Mouse (Mus musculus) gastrocnemius, postnatal 36 days (tissue): ENCODE results near the gene Blnk. TPM values are rescaled to one million over a fixed set of nuclear protein-coding genes. Genes with fewer than 3 reads are reported as not detected.

ENCODE experiments used
- DNase-seq, 2 experiments: peaks; one replicate each; pipeline ENCODE4 v3.0.0; 2022
- intact Hi-C: fragments of 180-260 bp; cut with DNase I; formaldehyde crosslinking; loops from one replicate; pipeline ENCODE4 v1.15.1; 2025
- total RNA-seq, 2 experiments: library from RNA; stranded (reverse); gene quantifications; 2 replicates each; pipeline ENCODE4 v1.2.3; 2021

The Blnk gene
- total RNA-seq, 2 experiments from 2014 or later: 1.4 to 1.5 TPM

DNA sequence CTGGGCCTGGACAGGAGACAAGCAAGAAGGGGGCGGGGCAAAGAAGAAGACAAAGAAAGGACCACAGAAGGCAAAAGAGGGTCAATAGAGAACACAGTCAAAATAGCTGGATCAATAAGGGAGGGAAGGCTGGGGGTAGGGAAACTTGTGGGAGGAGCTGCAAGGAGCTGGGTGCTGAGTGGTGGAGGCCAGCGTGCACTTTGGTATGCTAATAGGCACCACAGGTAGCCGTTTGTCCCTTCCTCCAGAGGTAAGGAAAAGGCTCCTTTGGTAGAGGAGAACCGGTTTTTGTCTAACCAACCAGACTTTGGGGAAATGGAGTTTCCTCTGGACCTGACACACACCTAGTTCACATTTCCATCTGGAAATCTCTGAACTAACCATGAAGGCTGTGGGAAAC is 12.3 kb upstream of the Blnk start:
- intact Hi-C loops: no loop called here
- no peak for DNase-seq

DNA sequence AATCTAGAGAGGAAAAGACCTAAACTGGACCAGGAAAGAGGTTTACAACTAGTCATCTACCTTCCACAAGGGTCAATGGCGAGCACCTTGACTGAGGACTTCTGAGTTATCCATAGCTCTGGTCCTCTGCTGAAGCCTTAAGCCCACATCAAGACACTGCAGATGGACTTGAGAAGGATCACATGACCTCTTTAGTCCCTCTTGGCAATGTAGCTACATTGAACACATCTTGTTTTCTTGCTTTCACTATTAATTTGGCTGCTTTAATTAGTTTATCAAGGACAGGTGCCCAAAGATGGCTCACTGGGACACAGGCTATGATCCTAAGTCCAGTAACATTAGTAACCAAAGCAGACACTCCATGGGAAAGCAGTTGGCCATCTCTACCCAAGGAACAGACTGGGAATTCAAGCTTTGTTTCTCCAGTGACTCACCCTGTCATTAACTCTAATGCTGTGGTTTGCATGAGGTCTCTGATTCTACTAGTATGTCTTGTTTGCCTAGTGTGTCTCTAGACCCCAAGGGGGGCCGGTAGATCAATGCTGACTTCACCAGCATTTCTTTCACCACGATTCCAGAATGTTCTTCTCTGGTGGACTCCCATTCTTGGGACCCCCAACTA is 9.5 kb upstream of the Blnk start:
- DNase-seq: no peak
- intact Hi-C loops: no loop called here

DNA sequence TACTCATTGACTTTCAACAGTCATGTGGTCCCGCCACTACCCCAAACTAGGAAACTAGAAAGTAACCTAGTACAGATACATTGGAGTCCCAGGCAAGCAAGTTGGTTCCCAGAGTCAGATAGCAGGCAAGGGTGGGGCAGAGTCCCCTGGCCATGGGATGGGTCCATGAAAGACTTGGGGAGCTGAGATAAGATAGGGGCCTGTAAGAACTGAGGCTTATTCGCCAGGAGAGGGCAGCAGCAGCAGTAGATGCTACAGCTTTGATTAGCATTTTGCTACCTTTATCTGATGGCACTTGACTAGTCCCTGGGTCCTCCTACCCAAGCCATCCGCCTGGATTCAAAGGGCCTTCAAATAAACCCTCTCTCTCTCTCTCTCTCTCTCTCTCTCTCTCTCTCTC is 5.2 kb upstream of the Blnk start:
- no peak for DNase-seq
- intact Hi-C loops: no loop called here

DNA sequence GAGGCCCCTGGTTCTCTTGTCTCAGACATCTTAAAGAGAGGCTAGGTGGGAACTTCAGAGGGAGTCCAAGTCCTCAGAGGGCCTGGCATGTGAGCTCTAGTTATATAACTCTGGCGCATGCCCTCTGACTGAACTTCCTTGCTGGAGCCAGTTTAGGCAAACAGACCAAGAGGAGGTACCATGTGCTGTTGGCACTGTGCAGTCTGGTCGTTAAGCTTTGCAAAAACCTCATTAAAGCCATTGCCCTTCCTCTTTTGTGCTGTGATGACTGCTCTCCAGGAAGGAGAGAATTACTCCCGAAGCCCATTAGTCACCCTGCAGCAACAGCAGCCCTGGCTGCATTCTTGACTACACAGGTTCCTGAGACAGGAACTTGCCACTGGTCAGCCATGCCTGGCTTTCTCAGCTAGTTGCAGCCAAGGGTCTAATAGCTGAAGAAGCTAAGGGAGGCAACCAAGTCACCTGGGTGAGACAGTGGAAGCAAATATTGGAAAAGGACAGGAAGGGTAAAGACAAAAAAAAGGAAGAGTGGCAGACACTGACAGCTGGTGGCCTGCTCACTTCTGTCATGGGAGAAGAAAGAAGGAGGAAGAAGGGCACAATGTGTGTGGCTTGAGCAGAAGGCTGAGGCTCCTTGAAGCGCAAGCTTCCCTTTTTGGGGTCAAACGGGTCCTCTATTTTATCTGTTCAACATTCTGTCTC is 4.3 kb upstream of the Blnk start:
- intact Hi-C loops: no loop called here
- no peak for DNase-seq

DNA sequence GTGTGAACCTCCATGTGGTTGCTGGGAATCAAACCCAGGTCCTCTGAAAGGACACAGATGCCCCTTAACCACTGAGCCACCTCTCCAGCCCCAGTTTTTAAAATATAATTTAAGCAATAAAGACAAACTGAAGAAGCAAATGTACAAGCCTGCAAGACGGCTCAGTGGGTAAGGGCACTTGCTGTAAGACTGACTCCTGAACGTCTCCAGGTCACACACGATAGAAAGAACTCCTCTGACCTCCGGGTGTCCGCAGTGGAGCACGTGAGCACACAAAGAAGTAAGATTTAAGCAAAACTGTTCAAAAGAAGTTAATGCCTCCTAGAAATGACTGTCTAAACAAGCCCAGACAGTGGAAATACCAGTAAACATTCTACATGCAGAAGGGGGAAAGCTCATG is 2.4 kb upstream of the Blnk start:
- no peak for DNase-seq
- intact Hi-C loops: no loop called here

DNA sequence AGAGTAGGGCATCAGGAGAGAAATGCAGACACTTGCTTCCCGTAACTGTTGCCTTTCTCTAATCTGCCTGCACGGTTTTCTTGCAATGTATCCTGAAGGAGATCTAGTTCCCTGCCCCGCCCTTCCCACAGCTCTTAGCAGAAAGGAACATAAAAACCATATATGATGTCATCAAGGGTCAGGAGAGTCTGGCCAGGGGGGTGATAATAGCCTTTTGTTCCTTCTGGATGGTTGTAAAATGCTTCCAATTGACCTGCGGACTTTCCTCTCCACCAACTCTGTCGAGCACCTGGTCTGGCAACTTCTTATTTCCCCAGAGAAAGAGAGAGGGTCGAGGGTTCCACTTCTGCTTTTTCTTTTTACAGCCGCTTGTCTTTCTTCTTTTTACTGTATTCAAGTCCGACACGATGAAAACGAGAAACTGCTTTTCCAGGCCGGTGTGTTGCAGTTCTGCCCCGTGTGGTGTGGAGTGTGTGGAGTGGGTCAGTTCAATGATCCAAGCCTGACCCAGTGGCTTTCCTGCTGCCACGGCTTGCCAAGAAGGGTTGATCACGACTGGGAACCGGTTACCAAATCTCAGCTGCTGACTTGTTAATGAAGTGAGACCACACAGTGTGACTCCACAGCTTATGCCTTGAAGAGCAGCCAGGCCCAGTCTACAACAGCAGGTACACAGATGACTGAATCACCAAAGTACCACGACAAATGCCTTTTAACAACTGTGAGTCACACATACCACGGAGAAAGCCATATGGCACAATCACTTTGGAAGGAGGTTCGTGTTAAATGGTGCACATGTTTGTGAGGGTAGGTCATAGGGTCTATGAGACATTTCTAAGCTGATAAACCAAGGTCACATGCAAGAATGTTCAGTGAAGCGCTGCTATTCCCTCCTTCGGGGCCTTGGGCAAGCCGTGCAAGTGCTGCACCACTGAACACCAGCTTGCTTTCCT is 1.4 kb upstream of the Blnk start:
- no peak for DNase-seq
- intact Hi-C loops: no loop called here

DNA sequence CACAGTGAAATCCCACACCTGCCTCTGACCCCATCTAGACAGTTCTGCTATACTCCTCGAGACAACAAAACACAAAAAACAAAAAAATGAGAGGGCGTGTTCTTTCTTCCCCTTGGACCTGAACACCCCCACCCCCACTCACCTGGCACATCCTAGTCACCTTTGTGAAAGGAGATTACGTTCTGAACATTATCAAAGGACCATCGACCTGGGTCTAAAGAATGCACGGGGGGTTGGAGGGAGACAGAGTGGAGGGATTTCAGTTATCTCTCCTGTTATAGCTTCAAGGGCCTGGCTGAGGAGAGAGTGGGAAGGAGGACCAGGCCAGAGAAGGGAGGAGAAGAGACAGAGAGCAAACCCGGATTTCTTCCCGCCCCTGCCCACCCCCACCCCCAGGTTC is 576 bp upstream of the Blnk start:
- DNase-seq: no peak
- intact Hi-C loops: no loop called here

DNA sequence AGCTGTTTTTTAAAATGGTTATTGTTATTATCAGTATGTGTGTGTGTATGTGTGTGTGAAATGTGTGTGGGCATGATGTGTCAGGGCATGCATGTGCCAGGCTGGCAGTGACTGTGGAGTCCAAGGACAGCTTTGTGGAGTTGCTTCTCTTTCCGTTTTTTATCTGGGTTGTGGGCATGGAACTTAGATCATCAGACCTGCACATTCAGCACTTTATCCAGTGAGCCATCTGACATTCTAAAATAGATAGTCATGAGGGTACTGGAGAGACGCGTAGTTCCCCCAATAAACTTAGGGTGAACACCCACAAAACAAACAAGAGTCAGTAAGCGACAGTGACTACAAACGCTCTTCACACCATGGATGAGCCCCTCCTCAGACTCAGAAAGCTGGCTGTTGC is 979 bp downstream of the Blnk start:
- no peak for DNase-seq
- intact Hi-C loops: no loop called here

DNA sequence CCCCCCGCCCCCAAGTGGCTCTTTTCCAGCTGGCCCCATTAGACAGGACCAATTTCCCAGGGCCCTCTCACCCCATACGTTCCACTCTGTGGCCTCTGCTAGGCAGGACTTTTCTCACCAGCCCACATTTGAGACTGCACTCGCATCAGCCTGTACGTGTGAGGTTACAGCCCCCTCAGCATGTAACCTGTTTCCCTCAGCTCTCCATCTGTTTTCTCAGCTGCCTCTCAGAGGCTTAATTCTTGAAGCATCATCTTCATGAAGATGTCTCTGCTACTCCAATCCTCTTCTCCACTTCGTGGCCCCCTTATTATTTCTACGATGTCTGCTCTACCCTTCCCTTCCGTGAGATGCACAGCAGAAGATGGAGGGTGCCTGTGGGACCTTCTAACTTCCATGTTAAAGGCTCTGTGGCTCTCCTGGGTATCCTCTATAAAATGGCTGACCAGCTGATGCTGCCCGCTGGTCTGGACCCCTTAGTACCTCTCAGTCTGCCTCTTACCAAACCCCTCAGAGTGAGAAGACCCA is 1.8 kb downstream of the Blnk start:
- DNase-seq: no peak
- intact Hi-C loops: no loop called here

DNA sequence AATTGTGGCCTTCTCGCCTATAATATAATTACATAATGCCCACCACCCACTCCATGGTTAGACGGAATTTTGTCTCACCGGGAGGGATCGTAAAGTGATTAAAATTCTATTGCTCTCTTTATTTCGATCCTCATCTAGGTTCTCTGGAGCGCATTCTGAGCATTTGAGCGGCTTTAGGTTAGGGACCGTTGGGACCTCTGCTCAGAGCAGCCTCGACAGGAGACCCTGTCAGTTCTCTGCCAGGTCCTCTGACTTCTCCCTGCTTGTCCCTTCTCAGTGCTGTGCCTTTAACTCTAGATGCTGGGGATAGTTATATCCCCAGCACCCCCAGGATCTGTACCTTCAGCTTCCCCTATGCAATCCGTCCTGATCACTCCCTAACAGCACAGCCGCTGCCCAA is 2.2 kb downstream of the Blnk start:
- DNase-seq: no peak
- intact Hi-C loops: no loop called here

DNA sequence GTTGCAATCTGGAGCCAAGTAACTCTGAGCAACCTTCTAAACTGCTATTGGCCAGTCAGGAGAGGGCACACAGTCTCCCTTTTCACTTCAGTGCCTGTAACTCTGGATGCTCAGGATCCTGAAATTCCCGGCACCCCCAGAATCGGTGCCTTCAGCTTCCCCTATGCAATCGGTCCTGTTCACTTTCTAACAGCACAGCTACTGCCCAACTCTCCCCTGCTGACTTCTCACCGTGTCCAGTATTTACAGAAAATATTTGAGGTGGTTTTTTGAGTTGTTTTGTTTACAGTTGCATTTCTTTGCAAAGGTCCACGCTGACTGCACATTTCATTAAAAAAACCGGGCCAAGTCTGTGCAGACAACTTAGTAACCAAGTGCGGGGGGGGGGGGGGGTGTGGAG is 2.7 kb downstream of the Blnk start:
- intact Hi-C loops: no loop called here
- DNase-seq: no peak

DNA sequence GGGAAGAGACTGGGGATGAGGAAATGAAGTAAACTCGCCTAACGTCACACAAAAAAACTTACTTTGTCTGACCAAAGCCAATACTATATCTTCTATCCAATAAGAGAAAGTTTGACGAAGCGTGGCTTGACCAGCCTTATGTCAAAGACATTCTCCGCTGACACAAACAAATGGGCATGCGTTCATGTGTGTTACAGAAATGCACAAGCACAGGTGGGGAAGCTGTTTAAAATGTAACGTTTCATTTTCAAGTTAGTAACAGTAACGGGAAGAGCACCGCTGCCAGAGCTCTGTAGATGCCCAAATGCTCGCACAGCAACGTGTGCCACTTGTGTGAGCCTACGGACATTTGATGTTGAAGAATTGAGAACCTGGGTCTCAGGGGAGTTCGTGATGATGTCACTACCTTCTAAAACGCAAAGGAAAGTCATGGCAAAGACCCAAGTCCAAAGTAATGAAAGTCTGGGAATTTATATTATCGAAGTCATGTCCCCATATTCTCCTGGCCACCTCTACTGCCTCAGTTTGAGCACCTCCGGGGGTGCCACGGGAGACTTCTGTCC is 3.5 kb downstream of the Blnk start:
- intact Hi-C loops: no loop called here
- no peak for DNase-seq

DNA sequence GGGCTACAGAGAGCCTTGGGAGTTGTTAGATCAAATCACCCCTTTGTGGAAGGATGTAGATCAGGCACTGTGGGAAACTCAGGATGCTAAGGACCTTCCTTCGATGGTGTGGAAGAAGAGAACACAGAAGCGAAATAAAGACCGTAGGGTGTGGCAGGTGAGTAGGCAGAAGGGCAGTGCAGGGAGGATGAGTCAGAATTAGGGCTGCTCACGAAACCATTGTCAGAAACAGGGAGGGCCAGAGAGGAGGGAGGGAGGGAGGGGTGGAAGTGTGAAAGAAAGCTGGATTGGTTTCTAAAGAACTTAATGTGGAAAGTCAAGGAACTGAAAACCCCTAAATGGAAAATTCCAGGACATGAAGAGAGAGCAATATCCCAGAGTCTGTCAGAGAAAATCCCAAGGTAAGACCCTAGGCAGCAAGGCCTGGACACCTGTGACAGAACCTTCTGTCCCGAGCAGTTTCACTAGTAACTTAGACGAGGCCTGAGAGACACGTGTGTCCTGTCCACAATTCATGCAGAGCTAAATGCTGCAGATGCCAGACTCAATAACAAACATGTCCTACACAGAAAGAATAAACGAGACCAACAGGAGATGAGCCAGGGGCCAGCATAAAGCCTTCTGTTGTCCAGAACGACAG is 4.3 kb downstream of the Blnk start:
- no peak for DNase-seq
- intact Hi-C loops: no loop called here

DNA sequence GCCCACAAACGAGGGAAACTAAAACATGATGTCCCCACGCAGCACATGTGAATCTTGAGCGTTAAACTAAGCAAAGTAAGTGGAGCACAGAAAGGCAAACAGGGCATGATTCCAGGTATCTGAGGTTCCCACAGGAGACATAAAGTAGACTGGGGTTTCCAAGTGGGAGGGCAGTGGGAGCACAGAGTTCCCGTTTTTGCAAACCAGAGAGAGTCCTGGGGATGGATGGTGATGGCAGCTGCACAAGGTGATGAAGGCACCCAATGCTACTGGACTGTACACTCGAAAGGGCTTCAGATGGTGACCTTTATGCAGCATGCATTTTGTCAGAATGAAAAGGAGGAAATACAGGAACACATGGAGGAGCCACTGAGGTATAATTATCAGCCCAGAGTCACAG is 5.5 kb downstream of the Blnk start:
- DNase-seq: no peak
- intact Hi-C loops: no loop called here

DNA sequence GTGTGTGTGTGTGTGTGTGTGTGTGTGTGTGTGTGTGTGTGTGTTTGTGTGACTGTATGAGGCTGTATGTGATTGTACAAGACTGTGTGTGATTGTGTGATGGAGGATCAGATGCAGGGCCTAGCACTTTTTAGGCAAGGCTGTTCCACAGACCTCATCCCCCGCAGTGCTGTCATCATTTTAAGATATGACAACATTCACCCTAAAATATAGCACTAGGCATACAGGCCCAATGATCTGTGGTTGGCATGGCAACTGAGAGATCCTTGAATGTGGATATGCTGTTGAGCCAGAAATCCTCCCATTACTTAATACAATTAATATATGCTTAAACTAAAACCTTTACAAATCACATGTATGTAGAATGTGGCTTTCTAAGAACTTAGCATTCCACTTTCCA is 9.8 kb downstream of the Blnk start:
- no peak for DNase-seq
- intact Hi-C loops: no loop called here

DNA sequence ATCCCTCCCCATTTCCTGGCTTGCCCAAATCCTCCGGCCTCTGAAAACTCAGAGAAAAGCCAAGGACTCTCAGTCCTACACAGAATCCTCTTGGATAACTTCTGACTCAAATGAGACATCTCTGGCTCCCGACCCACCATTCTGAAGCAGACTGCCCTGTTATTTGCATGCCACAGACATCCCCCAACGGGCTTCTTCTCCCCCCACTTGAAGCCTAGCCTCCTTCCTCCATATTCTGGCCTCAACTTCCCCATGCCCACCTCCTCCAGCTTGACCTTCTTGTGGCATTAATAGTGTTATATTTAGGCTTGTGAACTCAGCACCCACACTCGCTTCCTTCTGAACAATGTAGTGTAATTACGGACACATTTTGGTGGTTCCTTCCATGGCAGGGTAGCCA is 13.7 kb downstream of the Blnk start:
- no peak for DNase-seq

DNA sequence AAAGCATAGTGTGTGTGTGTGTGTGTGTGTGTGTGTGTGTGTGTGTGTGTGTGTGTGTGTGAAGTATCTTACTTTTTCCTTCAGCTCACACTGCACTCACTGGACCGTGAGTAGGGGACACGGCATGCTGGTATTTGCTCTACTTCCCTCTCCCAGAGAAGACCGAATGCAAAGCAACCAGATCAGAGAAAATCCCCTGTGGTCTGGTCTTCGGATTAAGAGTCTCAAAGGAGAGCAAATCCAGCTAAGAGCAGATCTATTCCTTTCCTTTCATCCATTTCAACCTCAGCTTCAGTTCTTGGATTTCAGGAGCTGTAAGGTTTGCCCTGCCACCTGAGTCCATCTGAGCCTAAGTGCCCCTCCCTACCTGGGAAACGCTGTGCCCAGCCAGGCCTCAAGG is 16.3 kb downstream of the Blnk start:
- intact Hi-C loops: no loop called here
- no peak for DNase-seq

More for the DNA sequence above, 13.7 kb downstream of the Blnk start:
- intact Hi-C loops: no loop called here

DNA sequence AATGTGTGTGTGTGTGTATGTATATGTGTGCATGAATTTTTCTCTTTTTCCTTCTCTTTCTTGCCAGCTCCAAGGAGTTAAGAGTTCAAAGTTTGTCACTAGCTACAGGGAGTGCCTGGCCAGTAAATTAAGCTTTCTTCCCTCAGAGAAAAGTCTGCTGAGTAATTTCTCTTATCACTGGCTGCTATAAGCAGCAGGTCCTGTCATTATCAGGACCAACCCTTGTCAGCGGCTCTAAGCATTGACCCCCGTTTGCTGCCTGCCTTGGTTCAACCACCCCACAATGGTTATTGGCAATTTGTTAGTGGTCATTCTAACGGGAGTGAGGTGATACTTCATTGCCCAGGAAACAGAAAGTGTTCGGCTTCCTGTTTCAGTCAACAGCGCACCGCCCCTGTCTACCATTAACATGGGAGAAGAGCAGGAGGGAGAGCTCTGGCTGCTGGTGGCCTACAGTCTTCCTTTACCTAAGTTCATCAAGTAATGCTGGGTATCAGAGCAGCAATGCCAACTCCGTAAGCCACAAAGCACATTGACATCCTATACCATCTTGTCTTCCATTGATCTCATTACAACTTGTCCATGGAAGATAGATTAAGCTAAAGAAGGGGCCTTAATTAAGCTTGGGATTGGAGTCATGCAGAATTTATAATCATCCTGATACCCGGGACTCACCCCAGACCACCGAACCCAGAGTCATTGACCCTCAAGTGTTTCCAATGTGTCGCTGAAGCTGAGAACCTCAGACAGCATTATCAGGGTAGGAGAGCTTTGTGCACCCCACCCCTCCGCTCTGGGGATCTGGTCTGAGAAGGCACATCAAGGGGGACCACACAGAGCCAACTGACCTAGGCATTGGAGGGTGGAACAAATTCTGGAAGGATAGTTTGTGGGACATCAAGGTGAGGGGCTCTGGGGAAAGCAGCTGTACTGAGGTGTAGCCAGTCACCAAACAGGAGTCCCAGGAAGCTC is 17.1 kb downstream of the Blnk start:
- intact Hi-C loops: no loop called here

DNA sequence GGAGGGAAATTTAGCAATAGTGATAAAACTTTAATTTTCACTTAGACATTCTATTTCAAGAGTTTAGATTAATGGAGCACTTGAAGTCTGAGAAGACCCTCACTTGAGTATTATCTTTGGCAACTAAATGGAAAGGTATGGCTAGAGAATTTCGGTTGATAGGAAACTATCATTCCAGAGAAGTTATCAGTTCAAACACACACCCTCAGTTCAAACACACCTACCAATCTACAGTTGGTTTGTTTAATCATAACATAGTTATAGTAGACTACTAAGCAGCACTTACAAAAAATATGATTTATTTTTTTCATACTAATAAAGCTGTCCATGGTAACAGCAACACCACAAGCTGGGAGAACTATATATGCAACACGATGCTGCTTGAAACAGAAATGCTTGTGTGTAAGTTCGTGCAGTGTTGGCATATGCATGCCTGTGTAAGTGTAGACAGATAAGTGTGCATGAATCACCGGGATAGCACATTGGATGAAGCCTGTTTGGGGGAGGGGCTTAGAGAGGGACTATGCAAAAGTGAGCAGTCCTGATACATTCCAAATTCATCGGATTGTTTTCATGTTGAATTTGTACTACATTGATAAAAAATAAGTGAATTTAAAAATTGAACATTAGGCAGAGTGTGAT is 22.9 kb downstream of the Blnk start:
- intact Hi-C loops: no loop called here
- no peak for DNase-seq

More for the DNA sequence above, 17.1 kb downstream of the Blnk start:
- no peak for DNase-seq
